Comparison of ENCODE assay signal across 9 mouse cellular contexts in the genomic region with DNA sequence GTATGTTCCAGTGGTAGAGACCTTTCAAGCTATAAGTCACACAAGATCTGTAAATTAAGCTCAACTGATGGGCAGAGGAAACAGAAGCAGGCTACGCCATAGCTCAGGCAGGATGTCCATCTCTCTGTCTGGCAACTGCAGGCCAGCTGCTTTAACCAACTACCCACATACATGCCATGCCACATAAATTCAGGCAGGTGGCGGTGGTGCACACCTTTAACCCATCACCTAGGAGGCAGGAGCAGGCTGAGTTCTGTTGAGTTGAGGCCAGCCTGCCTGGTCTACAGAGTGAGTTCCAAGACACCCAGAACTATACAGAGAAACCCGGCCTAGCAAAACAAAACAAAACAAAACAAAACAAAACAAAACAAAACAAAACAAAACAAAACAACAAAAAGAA.
DNase-seq lines count a peak whose midpoint lies in the region; ATAC-seq and TF ChIP-seq lines count a peak whose summit lies in the region.
"Had no signal": no experiment of that assay in that cellular context is flagged by ENCODE, and none has a peak within 500 bp of the region (broad histone marks: within the 10 kb centered on the region; RNA-seq: fewer than 3 reads in every experiment).

No protein-coding gene starts in this region.

- TF ChIP-seq EP300 in heart, adult 2 months (IDR thresholded peaks at IDR 0.05; ENCODE audit: insufficient read depth, low read depth, low read length): no peak
- no peak for TF ChIP-seq EP300 in liver, postnatal 0 days (IDR thresholded peaks at IDR 0.05; ENCODE audit: low read depth)

- no peaks in the 10 kb centered on the region; the same call in 1 of the 2 replicates for H3K27me3 ChIP-seq in heart, adult 2 months (ENCODE audit: control insufficient read depth, insufficient read depth, low read length)
- H3K27me3 ChIP-seq in heart, embryonic 12.5 days (replicated peaks): no peaks in the 10 kb centered on the region
- H3K27me3 ChIP-seq in liver, postnatal 0 days (ENCODE audit: insufficient read depth, low read length): no peaks in the 10 kb centered on the region
- H3K27me3 ChIP-seq in liver, embryonic 12.5 days (replicated peaks): no peaks in the 10 kb centered on the region
- H3K27me3 ChIP-seq: forebrain, embryonic 15.5 days had no signal

- peak; percentile 44 for TF ChIP-seq CTCF in heart, adult 2 months (IDR thresholded peaks at IDR 0.05)
- peak; percentile 48 for TF ChIP-seq CTCF in liver, postnatal 0 days (IDR thresholded peaks at IDR 0.05; ENCODE audit: low read depth)

- no peak for TF ChIP-seq POLR2A in heart, adult 2 months (IDR thresholded peaks at IDR 0.05; ENCODE audit: insufficient read depth, low read depth, low read length)

- no peak overlapping the region for H3K4me2 ChIP-seq in heart, embryonic 12.5 days
- no peak overlapping the region for H3K4me2 ChIP-seq in liver, postnatal 0 days (ENCODE audit: low read depth, low read length)
- no peak overlapping the region for H3K4me2 ChIP-seq in liver, embryonic 12.5 days
- H3K4me2 ChIP-seq: forebrain, embryonic 15.5 days had no signal

- H3K79me2 ChIP-seq in heart, adult 2 months (replicated peaks; ENCODE audit: control insufficient read depth, insufficient read depth, low read length): no peaks in the 10 kb centered on the region

- H3K27ac ChIP-seq in heart, adult 2 months: no peak overlapping the region
- H3K27ac ChIP-seq in heart, embryonic 12.5 days (ENCODE audit: poor library complexity, severe bottlenecking): no peak overlapping the region
- H3K27ac ChIP-seq in liver, postnatal 0 days (ENCODE audit: low read depth): no peak overlapping the region
- no peak overlapping the region for H3K27ac ChIP-seq in liver, embryonic 12.5 days
- H3K27ac ChIP-seq: forebrain, embryonic 15.5 days had no signal

- intact Hi-C loops in heart, adult 2 months (cut with DNase I): no loop called here

- 60% methylated on average over 3 of the region's 3 CpGs for WGBS in heart, adult 2 months
- 43% methylated on average over 3 of the region's 3 CpGs for WGBS in heart, embryonic 12.5 days
- 46% methylated on average over 3 of the region's 3 CpGs for WGBS in liver, postnatal 0 days (ENCODE audit: insufficient replicate concordance)
- WGBS in liver, embryonic 12.5 days (ENCODE audit: insufficient replicate concordance): 39% methylated on average over 3 of the region's 3 CpGs

- no peak for DNase-seq in heart, adult 2 months
- DNase-seq in liver, postnatal 0 days: no peak
- peak; percentile 13 for DNase-seq in embryo, embryonic 9.5 days (ENCODE audit: extremely low spot score)
- DNase-seq in retina, embryonic 14.5 days (ENCODE audit: low spot score): peak; percentile 22
- DNase-seq in adipocyte (ENCODE audit: low spot score): no peak
- no peak for DNase-seq in gastrocnemius, adult 18-20 months (ENCODE audit: low spot score)

- no peak overlapping the region for H3K9ac ChIP-seq in heart, adult 2 months (ENCODE audit: low read depth, low read length)
- H3K9ac ChIP-seq in heart, embryonic 12.5 days: no peak overlapping the region
- no peak overlapping the region for H3K9ac ChIP-seq in liver, postnatal 0 days (replicated peaks)
- no peak overlapping the region for H3K9ac ChIP-seq in liver, embryonic 12.5 days
- H3K9ac ChIP-seq: forebrain, embryonic 15.5 days had no signal

- no peaks in the 10 kb centered on the region for H3K36me3 ChIP-seq in heart, adult 2 months (ENCODE audit: control insufficient read depth, insufficient read depth, low read length)
- H3K36me3 ChIP-seq in heart, embryonic 12.5 days: no peaks in the 10 kb centered on the region
- no peaks in the 10 kb centered on the region for H3K36me3 ChIP-seq in liver, postnatal 0 days (replicated peaks; ENCODE audit: insufficient read depth, low read length)
- H3K36me3 ChIP-seq in liver, embryonic 12.5 days: no peaks in the 10 kb centered on the region
- H3K36me3 ChIP-seq: forebrain, embryonic 15.5 days had no signal

- H3K4me3 ChIP-seq in heart, adult 2 months: no peak overlapping the region
- no peak overlapping the region for H3K4me3 ChIP-seq in heart, embryonic 12.5 days
- H3K4me3 ChIP-seq in liver, postnatal 0 days (ENCODE audit: low read depth, low read length): no peak overlapping the region
- H3K4me3 ChIP-seq in liver, embryonic 12.5 days: no peak overlapping the region
- H3K4me3 ChIP-seq: forebrain, embryonic 15.5 days had no signal

- no peaks in the 10 kb centered on the region for H3K9me3 ChIP-seq in heart, embryonic 12.5 days (replicated peaks)
- H3K9me3 ChIP-seq in liver, postnatal 0 days (ENCODE audit: low read length): no peaks in the 10 kb centered on the region
- no peaks in the 10 kb centered on the region for H3K9me3 ChIP-seq in liver, embryonic 12.5 days (replicated peaks)
- H3K9me3 ChIP-seq: forebrain, embryonic 15.5 days had no signal

- H3K4me1 ChIP-seq in heart, adult 2 months (ENCODE audit: control insufficient read depth, insufficient read depth, low read length): no peaks in the 10 kb centered on the region
- no peaks in the 10 kb centered on the region for H3K4me1 ChIP-seq in heart, embryonic 12.5 days (replicated peaks)
- no peaks in the 10 kb centered on the region for H3K4me1 ChIP-seq in liver, postnatal 0 days (ENCODE audit: insufficient read depth)
- no peaks in the 10 kb centered on the region for H3K4me1 ChIP-seq in liver, embryonic 12.5 days
- H3K4me1 ChIP-seq: forebrain, embryonic 15.5 days had no signal

- ATAC-seq in heart, embryonic 12.5 days (ENCODE audit: insufficient number of reproducible peaks, low FRiP score): no peak
- ATAC-seq in liver, postnatal 0 days: no peak
- ATAC-seq in liver, embryonic 12.5 days: no peak
- ATAC-seq: forebrain, embryonic 15.5 days had no signal

Comparison
In these comparisons a context has a peak if more than half of its experiments do, and no peak if none do; other contexts are left out.
1. DNase-seq: peak in embryo, embryonic 9.5 days (single experiment) and retina, embryonic 14.5 days (single experiment); none in heart, adult 2 months (0 of 2), liver, postnatal 0 days (single experiment), adipocyte (single experiment) and gastrocnemius, adult 18-20 months (single experiment).